Mouse (Mus musculus) naive thymus-derived CD4-positive, alpha-beta T cell, adult 2 months (primary cell): ENCODE measurements around the gene Mfsd4b2.
"Not testable (repeated sequence)": the region's sequence is repeated elsewhere in the genome, so short reads cannot be mapped to it uniquely, and the experiment has no call there.

Experiments used
- DNase-seq: peaks from one replicate; pipeline ENCODE4 v3.0.0-alpha.2; 2011; ENCODE audit warnings: low read depth

Gene Mfsd4b2

DNA sequence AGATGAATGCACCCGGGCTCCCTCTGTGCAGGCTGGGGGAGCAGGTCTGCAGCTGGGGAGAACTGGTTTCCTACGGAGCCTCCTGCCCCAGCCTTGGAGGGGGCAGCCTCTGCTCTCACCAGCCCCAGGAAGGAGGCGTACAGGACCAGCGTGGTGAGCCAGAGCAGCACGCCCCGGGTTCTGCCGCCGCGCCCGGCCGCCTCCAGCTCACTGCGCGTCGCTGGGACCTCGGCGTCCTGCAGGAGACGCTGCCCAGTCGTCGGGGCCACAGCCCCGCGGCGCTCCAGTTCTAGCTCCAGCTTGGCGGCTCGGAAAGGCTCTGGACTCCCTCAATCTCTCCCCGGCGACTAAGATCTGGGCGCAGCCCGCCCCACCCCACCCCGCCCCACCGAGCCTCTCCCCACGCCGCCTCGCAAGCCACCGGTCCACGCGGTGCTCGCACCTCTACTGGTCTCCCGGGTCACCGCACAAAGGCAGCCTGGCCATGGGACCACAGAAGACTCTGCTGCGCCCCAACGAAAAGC lies at the start of gene Mfsd4b2:
Gene Mfsd4b2, minus strand, starts transcription at position 308 of the 524 bp plus-strand sequence.
- DNase-seq: no peak

DNA sequence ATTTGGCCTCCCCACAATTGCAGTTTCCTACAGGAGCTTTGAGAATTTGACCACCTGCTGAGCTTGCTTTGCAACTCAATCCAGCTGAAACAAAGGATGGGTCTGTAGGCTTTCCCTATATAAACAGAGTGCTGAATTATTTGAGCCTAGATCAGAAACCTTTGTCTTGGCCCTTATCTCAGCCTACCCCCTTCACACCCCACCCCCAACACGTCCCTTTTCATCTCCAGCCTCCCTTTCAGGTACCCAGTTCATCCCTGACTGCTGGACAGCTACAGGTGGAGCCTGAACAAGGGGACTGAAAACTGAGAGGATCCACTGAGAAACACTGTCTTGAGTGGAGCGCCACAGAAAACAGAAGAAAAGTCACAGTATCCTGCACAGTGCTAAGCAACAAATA lies 49.0 kb upstream of the Mfsd4b2 start:
- no peak for DNase-seq

DNA sequence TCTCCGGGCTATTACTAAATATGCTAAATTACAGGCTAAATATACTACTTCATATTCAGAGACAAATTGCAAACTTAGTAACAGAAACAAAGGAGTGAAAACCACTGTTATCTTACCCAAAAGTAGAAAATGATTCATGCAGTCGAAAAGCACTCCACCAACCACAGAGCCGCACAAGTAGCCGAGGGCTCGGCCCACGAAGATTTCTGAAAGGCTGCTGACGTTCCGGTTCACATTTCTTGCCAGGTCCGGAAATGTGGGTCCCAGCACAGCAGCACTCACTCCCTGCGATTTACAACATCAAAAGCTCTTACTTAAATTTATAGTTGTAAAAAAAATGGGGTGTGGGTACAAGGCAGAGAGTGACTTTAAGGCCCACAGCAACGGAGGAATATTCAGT lies 48.3 kb upstream of the Mfsd4b2 start:
- DNase-seq: peak; percentile 48

DNA sequence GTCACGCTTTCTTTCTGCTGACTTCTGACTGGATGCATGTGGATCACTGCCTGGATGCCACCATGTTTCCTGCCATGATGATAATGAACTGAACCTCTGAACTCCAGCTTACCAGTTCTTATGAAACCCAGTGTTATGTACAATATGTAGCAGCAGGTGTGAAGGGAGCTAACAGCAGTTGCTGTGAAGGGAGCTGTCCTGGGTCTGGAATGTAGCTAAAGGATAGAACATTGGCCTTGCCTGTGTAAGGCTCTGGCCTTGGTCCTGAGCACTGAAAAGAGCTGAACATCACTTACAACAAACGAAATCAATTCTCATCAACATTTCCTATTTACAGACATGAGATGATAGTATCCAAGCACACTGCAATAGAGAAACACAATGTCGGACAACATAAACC lies 40.8 kb upstream of the Mfsd4b2 start:
- no peak for DNase-seq

DNA sequence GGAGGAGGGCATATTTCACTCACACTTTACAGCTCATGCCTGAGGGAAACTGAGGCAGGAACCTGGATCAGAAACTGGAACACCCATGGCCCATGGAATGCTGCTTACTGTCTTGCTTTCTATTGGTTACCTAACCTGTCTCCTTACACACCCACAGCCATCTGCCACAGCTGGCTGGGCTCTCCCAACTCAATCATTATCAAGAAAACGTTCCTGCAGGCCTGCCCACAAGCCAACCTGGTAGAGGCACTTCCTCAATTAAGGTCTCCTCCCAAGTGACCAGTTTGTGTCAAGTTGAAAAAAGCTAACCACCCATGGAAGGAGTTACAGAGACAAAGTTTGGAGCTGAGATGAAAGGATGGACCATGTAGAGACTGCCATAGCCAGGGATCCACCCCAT lies 35.2 kb upstream of the Mfsd4b2 start:
- DNase-seq: no peak

DNA sequence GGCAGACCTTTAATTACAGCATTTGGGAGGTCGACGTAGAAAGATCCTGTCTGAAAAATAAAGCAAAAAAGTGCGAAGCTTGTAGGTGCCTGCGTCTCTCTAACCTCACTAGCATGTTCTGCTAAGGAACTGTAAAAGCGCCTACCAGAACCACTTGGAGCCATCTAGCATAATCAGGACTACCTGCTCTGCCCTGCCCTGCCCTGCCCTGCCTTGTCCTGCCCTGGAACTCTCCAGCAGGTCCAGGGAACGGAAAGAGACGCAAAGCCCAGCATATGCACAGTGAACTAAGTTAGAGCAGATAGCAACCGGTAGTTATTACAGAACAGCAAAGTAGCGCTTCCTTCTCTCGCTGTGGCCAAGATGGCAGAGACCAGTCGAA lies 33.7 kb upstream of the Mfsd4b2 start:
- DNase-seq: no peak

DNA sequence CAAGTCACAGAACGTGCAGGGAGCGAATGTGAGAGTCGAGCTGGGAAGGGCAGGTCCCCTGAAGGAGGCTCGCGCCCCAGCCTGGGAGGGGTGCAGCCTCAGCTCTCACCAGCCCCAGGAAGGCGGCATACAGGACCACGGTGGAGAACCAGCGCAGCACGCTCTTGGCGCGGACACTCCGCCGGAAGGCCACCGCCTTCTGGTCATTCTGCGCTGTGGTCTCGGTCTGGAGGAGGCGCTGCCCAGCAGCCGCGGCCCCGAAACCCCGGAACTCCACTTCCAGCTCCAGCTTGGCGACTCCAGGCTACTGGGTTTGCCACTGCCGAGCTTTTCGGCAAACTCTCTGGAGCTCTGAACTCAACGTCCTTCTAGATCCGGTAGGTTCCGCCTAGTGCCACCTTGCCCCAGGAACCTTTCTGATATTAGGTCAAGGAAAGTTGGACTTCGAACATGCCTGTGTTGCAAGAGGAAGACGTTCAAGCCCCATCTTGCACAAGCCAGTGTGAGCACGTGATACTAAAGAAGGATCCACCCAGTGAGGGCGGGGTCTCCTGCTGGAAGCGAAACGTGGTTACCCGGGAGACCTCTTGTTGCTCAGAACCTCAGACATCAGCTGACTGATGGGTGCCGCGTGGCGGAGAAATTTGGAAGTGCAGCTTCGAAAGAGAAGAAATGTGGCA lies 33.2 kb upstream of the Mfsd4b2 start, which contains the start of gene Mfsd4b3:
Gene Mfsd4b3, minus strand, starts transcription at position 393 of the 680 bp plus-strand sequence.
- peak; percentile 97 for DNase-seq

DNA sequence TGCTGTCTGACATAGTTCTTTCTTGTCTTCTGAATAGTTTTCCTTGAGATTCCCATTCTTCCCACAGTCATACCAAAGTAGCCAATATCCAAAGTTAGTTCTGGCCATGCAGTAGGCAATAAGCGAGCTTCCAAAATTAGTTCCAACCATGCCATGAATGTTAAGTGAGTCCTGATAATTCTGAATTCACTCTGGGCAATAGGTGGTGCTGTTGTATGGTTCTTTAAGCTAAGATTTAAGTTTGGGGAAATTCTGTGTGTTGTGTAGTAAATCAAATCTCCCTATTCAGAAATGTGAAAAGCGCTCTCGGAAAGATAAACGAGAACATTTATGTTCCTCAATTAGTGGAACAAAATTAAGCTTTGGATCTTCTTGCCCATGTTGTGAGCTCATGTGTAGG lies 31.5 kb upstream of the Mfsd4b2 start:
- DNase-seq: peak; percentile 58

DNA sequence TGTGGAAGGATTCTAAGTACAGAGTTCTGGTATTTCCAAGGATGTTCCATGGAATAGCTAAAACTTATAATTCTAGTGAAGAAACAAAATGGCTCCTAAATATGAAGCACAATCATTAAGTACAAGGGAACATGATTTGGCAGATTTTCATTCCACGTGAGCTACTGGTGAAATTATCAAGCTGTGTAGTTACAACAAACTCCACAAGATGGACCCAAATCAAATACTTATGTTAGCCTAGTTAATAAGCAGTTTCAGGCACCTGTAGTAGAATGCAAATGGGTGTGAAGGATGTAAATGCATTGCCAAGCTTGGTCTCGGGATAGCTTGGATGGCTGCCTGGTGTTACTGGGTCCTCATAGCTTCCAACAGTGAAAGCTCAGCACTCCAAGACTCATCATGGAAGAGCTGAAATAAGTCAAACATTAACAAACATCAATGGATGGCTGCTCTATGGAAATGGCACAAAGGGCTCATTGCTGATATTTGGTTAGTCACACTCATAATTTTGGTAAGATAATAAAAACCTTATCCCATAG lies 29.7 kb upstream of the Mfsd4b2 start:
- DNase-seq: no peak

DNA sequence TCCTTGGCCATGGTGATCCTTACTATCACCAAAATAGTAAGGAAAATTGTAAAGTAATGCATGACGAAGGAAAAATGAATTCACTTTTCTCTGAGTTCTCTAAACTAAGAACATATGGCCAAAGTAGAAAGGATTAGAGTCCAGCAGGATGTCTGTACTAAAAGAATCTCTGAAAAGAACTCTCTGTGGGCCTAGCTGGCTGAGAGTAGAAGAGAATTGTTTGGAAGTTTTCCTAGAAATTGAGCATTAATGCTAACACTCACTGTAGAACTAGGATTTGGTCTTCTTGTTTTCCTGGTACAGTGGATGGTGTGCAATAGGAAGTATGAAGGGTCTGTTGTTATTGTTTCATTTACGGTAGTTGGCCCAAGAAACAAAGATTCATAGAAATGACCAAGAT lies 28.4 kb upstream of the Mfsd4b2 start:
- DNase-seq: no peak

DNA sequence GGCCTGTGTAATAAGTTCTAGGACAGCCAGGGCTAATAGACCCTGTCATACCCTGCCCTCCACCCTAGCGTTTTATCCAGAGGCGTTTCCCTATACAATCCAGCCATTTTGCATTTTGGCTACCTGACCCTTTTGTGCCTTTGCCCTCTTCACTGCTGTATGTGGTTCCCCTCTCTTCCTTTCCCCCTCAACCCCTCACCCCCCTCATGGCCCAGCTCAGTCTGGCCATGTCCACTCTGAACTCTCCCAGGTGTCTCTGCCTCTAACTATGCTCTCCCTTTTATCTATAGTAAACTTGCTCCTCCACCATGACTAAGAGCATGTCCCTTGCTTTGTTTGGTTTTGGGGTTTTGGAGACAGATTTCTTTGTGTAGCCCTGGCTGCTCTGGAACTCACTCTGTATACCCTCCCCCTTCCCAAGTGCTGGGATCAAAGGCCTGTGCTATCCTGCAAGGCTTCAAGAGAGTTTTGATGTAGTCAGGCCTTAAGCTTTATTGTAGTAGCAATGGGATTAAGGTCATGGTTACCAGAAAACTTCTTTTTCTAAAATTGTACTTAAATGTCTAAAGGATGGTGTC lies 22.7 kb upstream of the Mfsd4b2 start:
- no peak for DNase-seq

DNA sequence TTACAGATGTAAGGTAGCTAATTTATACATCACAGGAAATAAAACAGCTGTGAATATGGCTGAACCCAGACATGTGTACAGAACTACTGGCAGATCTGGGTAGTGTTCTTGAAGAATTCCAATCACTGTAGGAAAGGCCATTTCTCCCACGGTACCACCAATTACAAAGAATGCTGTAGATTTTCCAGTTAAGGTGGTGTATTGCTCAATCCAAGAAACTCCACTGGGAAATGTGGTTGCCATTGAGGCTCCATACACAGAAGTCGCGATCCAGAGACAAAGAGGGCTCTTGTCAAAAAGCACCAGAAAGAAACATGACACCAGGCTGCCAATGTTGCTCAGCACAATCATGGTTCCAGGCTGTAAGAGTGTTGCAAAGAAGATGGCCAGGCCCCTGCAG lies 20.5 kb upstream of the Mfsd4b2 start:
- DNase-seq: not testable (repeated sequence)

DNA sequence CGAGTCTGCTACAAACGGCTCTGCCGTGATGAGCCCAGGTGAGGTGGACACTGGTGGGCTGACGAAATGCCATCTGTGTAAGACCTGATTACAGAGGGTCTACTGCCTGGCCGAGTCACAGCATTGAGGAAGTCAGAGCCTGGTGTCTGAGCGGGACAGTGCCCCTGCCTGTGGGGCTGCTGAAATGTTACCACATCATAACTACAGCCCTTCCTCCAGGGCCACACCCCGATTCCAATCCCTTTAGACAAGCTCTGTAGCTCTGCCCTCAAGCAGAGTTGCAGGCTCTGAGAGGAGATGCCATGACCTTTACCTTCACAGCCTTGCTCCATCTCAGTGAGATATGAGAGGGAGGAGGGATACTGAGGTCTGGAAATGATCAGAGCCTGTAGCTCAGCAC lies 9.8 kb upstream of the Mfsd4b2 start:
- no peak for DNase-seq

DNA sequence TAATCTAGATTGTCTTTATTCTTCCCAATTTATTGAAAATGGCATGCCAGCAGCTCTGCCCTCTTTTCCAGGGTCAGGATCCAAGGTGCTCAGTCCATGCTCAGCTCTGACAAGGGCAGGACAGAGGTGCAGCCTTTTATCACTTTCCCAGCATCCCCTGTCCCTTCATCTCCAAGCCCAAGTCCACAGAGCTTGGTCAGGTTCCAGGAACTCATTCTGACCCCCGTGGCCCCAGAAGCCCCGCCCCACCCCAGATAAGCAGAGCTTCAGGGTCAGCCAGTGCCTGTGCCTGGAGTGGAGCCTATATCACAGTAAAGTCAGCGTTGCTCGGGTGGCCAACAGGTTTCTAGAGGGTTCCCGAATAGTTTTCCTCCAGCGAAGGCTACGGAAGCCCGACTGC lies 2.2 kb downstream of the Mfsd4b2 start:
- not testable (repeated sequence) for DNase-seq

DNA sequence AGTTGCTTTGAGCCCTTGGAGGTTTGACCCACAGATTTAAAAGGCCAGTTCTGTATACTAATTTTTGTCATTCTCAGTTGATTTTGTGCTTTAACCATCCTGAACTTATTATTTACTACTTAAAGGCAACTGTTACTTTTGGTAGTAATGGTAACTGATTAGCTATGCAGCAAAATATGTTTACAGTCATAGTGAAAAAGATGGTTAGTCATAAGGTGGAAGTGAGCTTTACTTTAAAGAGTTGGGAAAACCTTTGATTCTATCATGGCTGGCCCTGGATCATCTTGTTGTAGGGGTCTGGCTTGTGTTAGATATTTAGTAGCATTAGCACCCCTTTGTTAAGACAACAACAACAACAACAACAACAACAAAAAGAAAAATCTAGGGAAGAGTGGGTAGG lies 14.1 kb downstream of the Mfsd4b2 start:
- DNase-seq: no peak

DNA sequence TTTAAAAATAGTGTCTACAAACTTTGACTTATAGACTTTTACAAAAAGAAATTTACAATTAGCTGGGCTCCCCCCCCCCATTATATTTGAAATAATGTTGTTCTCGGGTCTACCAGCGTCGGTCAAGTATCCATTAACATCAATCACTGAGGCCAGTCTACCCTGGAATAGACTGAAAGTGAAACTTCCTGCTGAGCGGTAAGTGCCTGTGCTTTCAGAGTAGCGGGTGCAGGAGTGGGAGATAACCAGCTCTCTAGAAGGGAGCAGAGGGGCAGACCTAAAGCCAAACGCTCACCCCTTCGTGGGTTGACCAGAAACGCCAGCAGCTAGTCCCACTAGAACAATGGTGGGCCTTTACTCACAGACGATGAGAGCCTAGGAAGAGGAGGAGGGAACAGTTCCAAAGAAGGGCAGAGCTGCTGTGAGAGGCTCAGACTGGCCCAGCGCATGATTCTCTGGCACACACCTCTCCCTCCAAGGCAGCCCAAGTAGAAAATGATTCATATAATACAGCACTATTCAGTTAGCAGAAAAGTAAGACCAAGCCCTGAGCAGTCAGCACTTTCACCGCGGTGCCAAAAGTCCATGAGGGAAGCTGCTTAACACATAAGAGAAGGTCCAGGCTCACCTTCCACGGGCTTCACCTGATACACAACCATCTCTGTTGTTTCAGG lies 17.8 kb downstream of the Mfsd4b2 start:
- DNase-seq: peak; percentile 22

DNA sequence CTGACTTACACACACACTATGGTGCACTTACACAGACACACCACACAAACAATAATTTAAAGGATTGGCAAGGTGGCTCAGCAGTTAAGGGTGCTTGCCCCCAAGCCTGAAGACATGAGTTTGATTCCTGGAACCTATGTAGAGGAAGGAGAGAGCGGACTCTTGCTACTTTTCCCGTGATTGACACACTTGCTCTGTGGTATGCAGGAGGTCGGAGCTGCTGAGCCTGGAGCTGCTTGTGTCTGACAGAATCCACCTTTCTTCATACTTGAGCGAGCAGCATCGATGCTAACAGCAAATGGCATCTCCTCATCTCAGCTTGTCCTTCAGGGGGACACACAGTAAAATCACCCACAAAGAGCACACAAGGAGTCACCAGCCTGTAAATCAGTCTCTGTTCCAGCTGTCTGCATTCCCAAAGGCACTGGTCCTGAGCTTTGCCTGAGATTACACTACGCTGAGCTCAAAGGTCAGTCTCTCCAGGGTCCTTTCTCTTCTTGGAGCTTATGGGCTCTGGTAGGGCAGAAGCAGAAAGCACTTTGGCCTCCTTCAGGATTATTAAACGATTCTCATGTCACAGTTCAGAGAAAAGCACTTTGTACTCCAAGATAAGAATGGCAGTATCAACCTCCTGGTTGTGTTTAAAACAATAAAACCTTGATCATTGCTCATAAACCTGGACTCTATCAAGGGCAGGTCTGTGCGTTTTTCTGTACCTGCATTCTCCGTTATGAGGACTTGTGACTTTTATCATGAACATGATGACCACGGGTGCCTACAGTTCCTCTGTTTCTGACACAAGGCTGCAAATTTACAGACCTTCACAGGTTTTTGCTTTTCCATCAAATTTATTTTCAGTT lies 19.7 kb downstream of the Mfsd4b2 start:
- DNase-seq: no peak

DNA sequence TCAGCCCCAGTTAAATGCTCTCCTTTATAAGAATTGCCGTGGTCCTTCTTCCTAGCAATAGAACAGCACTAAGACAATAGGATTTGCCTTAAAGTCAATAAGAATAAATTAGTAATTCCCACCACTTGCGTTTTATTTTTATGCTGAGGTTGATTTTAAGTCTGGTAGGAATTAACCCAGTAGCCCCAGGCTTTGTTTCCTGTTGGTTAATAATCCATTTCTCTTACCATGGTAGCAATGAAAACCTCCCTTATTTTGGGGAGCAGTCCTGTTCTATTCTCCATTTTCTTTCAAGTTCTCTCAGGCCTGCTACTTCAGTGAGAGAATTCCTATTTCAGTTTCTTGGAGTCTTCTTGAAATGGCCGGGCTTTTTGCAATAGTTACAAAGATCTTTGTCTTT lies 22.5 kb downstream of the Mfsd4b2 start:
- no peak for DNase-seq

DNA sequence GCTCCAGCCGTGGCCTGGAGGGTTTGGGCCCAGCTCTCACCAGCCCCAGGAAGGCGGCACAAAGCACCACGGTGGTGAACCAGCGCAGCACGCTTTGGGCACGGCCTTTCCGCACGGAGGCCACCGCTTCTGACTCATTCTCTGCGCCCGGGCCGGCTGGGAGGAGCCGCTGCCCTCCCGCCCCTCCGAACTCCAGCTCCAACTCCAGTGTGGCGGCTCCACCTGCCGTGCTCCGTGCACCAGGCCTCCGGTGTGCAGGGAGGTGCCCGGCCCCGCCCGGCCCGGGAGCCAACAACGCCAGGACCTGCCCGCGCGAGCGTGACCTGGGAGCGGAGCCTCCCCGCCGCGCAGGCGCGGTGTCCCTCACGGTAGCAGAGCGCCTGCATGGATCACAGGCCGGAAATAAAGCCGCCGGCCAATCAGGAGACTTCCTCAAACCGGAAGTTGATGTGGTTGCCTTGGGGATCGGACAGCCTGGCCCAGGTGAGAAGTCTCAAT lies 27.8 kb downstream of the Mfsd4b2 start, which contains the start of gene Mfsd4b4:
Gene Mfsd4b4, minus strand, starts transcription at position 365 of the 498 bp plus-strand sequence.
- DNase-seq: peak; percentile 85

DNA sequence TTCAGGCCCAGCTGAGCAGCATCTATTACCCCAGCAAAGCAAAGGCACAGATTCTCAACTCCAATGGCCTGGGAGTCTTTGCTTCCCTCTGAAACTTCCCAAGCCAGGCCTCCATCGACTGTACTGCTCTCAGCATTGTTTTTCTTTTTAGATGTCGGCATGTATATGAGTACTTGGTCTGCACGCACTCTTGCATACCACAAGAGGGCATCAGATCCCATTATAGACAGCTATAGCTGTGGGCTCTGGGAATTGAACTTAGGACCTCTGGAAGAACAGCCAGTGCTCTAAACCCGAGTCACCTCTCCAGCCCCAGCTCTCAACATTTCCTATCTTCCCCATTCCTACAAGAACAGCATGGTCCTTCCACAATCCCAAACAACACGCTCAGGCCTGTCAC lies 30.2 kb downstream of the Mfsd4b2 start:
- DNase-seq: no peak
